Mouse (Mus musculus) hindbrain, embryonic 16.5 days (tissue): ENCODE measurements around the gene Zfyve16. TPM values are rescaled to one million over a fixed set of nuclear protein-coding genes. Genes with fewer than 3 reads are reported as not detected.

ENCODE experiments used
- polyA plus RNA-seq: library from polyadenylated mRNA; unstranded; fragments of >200 nt; fragmentation: Nextera tagmentation; extraction: Ambion mirVana; gene quantifications from 2 replicates; pipeline ENCODE4 v1.2.1, GENCODE M21; 2015

Zfyve16 gene
- polyA plus RNA-seq, 1 experiment from 2014 or later, result 9.1 TPM

Other genes starting within 250 kb of the Zfyve16 start
- gene Gm20379, start 224.9 kb downstream of the Zfyve16 start, polyA plus RNA-seq, result 0.74 and 0.96 TPM in 2 replicates
- gene Dhfr, start 176.1 kb downstream of the Zfyve16 start, polyA plus RNA-seq, result 4.9 and 5.5 TPM in 2 replicates
- 20.9 and 21.5 TPM in 2 replicates for gene Msh3, start 175.9 kb downstream of the Zfyve16 start, polyA plus RNA-seq
- 4.0 and 5.0 TPM in 2 replicates for gene Ankrd34b, start 105.0 kb downstream of the Zfyve16 start, polyA plus RNA-seq
- not detected in 2 replicates for gene Fam151b, start 46.9 kb downstream of the Zfyve16 start, polyA plus RNA-seq
- gene Spz1, start 45.3 kb upstream of the Zfyve16 start, polyA plus RNA-seq, result not detected in 2 replicates
- 14.7 and 19.7 TPM in 2 replicates for gene Serinc5, start 80.2 kb upstream of the Zfyve16 start, polyA plus RNA-seq